Mouse (Mus musculus) frontal cortex, adult (tissue): ENCODE results near the gene Cnrip1.
A peak's percentile ranks its signal among the peaks of the same experiment; 100 is the strongest.

ENCODE experiments used
- ATAC-seq: cut with Nextera tagmentation; 2 replicates; pipeline ENCODE4 v1.9.2; 2017; ENCODE audit warnings: mild to moderate bottlenecking, moderate library complexity, mixed read lengths; ENCODE audit not compliant: low TSS enrichment

Gene Cnrip1

DNA sequence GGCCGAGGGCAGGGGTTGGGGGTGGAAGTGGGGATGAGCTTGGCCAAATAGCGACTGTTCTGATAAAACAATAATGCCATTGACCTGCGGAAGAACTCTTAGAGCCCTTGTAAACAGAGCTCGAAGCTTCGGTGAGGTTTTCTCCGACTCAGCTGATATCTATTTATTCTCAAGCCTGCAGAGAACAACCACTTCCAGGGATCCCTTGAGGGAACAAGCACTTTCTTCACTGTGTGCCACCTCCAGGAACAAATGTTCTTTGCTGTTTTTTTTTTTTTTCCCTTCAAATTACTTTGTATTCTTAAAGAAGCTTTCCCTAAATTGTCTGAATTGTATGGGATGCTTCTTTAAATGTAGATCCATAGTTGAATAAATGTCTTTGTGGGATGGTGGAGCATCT lies 56.0 kb downstream of the Cnrip1 start:
- peak; percentile 93 for ATAC-seq

DNA sequence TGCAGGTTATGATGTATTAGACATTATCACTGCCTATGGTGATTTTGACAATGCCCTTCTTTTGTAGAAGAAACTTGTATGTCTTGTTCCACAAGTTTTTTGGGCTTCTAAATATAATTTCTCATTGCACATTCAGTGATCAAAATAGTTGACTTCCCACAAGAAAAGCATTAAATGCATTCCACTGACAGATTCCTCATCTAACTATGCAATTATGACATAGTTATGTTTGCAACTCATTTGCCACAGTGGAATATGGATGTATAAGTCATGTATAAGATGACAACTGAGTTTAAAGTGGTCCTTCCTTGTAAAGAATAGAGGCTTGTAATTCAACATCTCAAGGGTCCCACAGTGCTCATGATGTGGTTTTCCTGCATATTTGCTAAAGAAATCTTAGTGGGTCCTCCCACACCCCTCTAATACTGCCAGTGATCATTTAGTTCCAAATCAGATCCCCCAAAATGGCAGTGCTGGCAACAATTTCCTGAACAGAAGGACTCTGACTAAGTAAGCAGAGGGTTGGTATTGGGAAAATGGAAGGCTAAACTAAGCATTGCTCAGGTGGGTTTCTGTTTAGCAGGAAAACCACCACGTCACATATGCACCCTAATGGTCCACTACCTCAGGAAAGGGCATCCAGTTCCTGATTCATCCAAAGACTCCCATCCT lies 61.2 kb downstream of the Cnrip1 start:
- ATAC-seq = peak; percentile 91

DNA sequence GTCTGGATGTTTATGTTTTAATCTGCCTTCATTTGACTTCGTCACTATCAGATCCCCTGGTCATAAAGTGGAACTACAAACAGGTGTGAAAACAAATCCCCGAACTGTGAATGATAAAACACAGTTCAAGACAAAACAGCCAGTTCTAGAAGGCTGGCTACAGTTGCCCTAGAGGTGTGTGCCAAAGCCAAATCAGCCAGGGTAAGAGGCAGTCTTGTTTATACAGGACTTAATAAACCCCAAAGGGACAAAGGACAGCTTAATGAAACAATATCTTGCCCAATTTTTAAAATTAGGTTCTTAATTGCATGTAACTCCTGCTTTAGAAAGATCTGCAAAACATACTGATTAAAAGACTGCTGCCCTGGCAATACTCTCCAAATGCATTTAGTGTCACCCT lies 75.0 kb downstream of the Cnrip1 start:
- no peak for ATAC-seq
